Mouse (Mus musculus) megakaryocyte, embryonic 14.5 days (primary cell): ENCODE measurements around the gene Slc6a6.

Source experiments
- FLI1 ChIP-seq: IDR thresholded peaks from 2 replicates; pipeline ENCODE4 v1.6.1; 2012; ENCODE audit warnings: low read length, inconsistent platforms, mixed read lengths
- GATA1 ChIP-seq: IDR thresholded peaks from 3 replicates; pipeline ENCODE4 v1.6.1; 2012; ENCODE audit warnings: mixed read lengths, low read length, inconsistent platforms, borderline replicate concordance

- TF ChIP-seq GATA1: no peak
- no peak for TF ChIP-seq FLI1
Observed at GRCm38 (mm10) chr6:91684474-91684829, 599 bp downstream of the Slc6a6 start.
